Mouse (Mus musculus): Measurements from ENCODE around the gene Rrp12. TPM values are rescaled to one million over a fixed set of nuclear protein-coding genes. Genes with fewer than 3 reads are reported as not detected.
A peak's percentile ranks its signal among the peaks of the same experiment; 100 is the strongest.

Gene Rrp12
- polyA plus RNA-seq, 1 experiment from 2014 or later = 21.0 TPM

- H3K4me3 ChIP-seq (replicated peaks; ENCODE audit: low read length) = peak overlapping the region; percentile 13; the same call in 1 of the 2 replicates
- H3K36me3 ChIP-seq (ENCODE audit: control insufficient read depth, insufficient read depth) = no peaks in the 10 kb centered on the region
- H3K9ac ChIP-seq (replicated peaks; ENCODE audit: low read depth, low read length) = no peak overlapping the region; the same call in 1 of the 2 replicates
- H3K27me3 ChIP-seq (replicated peaks; ENCODE audit: control insufficient read depth, insufficient read depth, low read length) = no peaks in the 10 kb centered on the region
- no peaks in the 10 kb centered on the region for H3K9me3 ChIP-seq (ENCODE audit: control insufficient read depth, low read length)
- ATAC-seq = peak; percentile 91
- H3K27ac ChIP-seq (ENCODE audit: low read length) = peak overlapping the region; percentile 80
- H3K4me1 ChIP-seq (replicated peaks; ENCODE audit: control insufficient read depth, insufficient read depth, low read length) = peaks cover 41% of the 10 kb centered on the region
- peak overlapping the region; percentile 47 for H3K4me2 ChIP-seq (ENCODE audit: low read length)
- 0% methylated on average over 6 of the region's 6 CpGs for WGBS
Measured at GRCm38 (mm10) chr19:41835816-41836215, 60.2 kb downstream of the Rrp12 start.

DNA sequence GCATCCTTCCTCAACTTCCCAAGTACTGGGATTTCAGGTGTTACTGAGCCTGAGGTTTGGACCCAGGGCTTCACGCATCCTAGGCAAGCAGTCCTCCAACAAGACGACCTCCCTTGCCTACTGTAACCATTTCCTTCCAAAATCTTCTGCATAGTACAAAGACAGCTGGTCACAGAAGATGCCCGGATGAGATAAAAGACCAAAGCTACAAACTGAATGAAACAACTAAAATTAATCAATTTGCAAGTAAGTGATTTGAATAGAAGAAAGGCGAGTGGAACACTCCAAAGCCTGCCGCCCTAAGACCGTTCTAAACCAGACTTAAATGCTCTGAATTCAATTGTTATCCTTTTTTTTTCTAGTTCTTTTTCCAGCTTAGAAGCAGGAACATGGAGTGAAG, 60.6 kb downstream of the Rrp12 start:
- 26% methylated on average over 6 of the region's 6 CpGs for WGBS
- H3K9me3 ChIP-seq (ENCODE audit: control insufficient read depth, low read length) = no peaks in the 10 kb centered on the region
- H3K27ac ChIP-seq (ENCODE audit: low read length) = peak overlapping the region; percentile 60; the same call in 1 of the 2 replicates
- ATAC-seq = no peak
- no peak overlapping the region for H3K9ac ChIP-seq (replicated peaks; ENCODE audit: low read depth, low read length)
- H3K36me3 ChIP-seq (ENCODE audit: control insufficient read depth, insufficient read depth) = no peaks in the 10 kb centered on the region
- H3K4me3 ChIP-seq (replicated peaks; ENCODE audit: low read length) = no peak overlapping the region
- peak overlapping the region; percentile 47 for H3K4me2 ChIP-seq (ENCODE audit: low read length)
- peaks cover 43% of the 10 kb centered on the region for H3K4me1 ChIP-seq (replicated peaks; ENCODE audit: control insufficient read depth, insufficient read depth, low read length)
- H3K27me3 ChIP-seq (replicated peaks; ENCODE audit: control insufficient read depth, insufficient read depth, low read length) = no peaks in the 10 kb centered on the region

GRCm38 (mm10) chr19:41832501-41833201, 63.3 kb downstream of the Rrp12 start:
- Histone ChIP-seq H3K9me3 (ENCODE audit: control insufficient read depth, low read length) (no peaks in the 10 kb centered on the region), H3K27me3 (replicated peaks; ENCODE audit: control insufficient read depth, insufficient read depth, low read length) (no peaks in the 10 kb centered on the region), H3K36me3 (ENCODE audit: control insufficient read depth, insufficient read depth) (no peaks in the 10 kb centered on the region), H3K4me3 (replicated peaks; ENCODE audit: low read length) (peak overlapping the region; percentile 79), H3K4me2 (ENCODE audit: low read length) (peak overlapping the region; percentile 82), H3K27ac (ENCODE audit: low read length) (peak overlapping the region; percentile 82), H3K4me1 (replicated peaks; ENCODE audit: control insufficient read depth, insufficient read depth, low read length) (peaks cover 45% of the 10 kb centered on the region), H3K9ac (replicated peaks; ENCODE audit: low read depth, low read length) (peak overlapping the region; percentile 81)
- 41% methylated on average over 13 of the region's 13 CpGs for WGBS
- ATAC-seq = no peak

DNA sequence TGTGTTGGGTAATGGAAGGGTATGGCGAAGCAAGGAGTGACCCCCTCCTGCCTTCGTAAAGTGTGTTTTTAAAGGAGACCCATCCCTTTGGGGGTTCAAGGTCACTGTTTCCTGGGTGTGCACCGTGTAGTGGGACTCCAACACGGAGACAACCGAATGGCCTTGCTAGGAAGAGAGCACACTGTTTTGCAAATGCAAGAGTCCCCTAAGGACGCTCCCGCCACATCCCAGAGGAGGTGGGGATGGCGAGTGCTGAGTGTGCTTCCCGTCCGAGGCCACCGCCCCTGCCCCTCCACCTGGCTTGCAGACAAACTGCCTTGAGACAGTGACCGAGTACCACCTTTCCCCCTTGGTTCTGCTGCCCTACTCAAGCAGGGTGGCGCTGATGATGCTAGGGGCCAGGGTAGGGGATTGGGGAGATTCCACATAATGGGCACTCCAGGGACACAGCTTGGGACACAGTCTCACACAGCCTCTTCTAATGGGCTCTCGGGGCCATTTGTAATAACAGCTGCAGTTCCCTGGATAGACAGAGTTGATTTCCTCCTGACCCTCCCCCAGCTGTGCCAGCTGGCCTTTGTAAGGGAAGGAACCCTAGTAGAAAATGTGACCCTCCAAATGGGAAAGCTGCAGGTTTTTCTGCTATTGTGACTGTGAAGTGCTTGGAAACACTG, 64.1 kb downstream of the Rrp12 start:
- H3K4me1 ChIP-seq (replicated peaks; ENCODE audit: control insufficient read depth, insufficient read depth, low read length) = peaks cover 45% of the 10 kb centered on the region
- H3K9me3 ChIP-seq (ENCODE audit: control insufficient read depth, low read length) = no peaks in the 10 kb centered on the region
- 7% methylated on average over 14 of the region's 14 CpGs for WGBS
- H3K27ac ChIP-seq (ENCODE audit: low read length) = peak overlapping the region; percentile 82
- ATAC-seq = no peak
- H3K9ac ChIP-seq (replicated peaks; ENCODE audit: low read depth, low read length) = peak overlapping the region; percentile 81
- peak overlapping the region; percentile 79 for H3K4me3 ChIP-seq (replicated peaks; ENCODE audit: low read length)
- peak overlapping the region; percentile 82 for H3K4me2 ChIP-seq (ENCODE audit: low read length)
- H3K36me3 ChIP-seq (ENCODE audit: control insufficient read depth, insufficient read depth) = no peaks in the 10 kb centered on the region
- H3K27me3 ChIP-seq (replicated peaks; ENCODE audit: control insufficient read depth, insufficient read depth, low read length) = no peaks in the 10 kb centered on the region

GRCm38 (mm10) chr19:41831101-41831570, 64.8 kb downstream of the Rrp12 start:
- Histone ChIP-seq H3K4me3 (replicated peaks; ENCODE audit: low read length) (peak overlapping the region; percentile 79), H3K36me3 (ENCODE audit: control insufficient read depth, insufficient read depth) (no peaks in the 10 kb centered on the region), H3K27ac (ENCODE audit: low read length) (peak overlapping the region; percentile 98), H3K27me3 (replicated peaks; ENCODE audit: control insufficient read depth, insufficient read depth, low read length) (no peaks in the 10 kb centered on the region), H3K9me3 (ENCODE audit: control insufficient read depth, low read length) (no peaks in the 10 kb centered on the region), H3K9ac (replicated peaks; ENCODE audit: low read depth, low read length) (peak overlapping the region; percentile 81), H3K4me1 (replicated peaks; ENCODE audit: control insufficient read depth, insufficient read depth, low read length) (peaks cover 41% of the 10 kb centered on the region), H3K4me2 (ENCODE audit: low read length) (peak overlapping the region; percentile 82)
- WGBS = under 1% methylated on average over 19 of the region's 19 CpGs
- no peak for ATAC-seq

GRCm38 (mm10) chr19:41830106-41831031, 65.6 kb downstream of the Rrp12 start:
- Histone ChIP-seq H3K9me3 (ENCODE audit: control insufficient read depth, low read length) (no peaks in the 10 kb centered on the region), H3K27me3 (replicated peaks; ENCODE audit: control insufficient read depth, insufficient read depth, low read length) (no peaks in the 10 kb centered on the region), H3K36me3 (ENCODE audit: control insufficient read depth, insufficient read depth) (no peaks in the 10 kb centered on the region), H3K4me1 (replicated peaks; ENCODE audit: control insufficient read depth, insufficient read depth, low read length) (peaks cover 34% of the 10 kb centered on the region), H3K9ac (replicated peaks; ENCODE audit: low read depth, low read length) (peak overlapping the region; percentile 81), H3K4me3 (replicated peaks; ENCODE audit: low read length) (peak overlapping the region; percentile 79), H3K4me2 (ENCODE audit: low read length) (peak overlapping the region; percentile 82), H3K27ac (ENCODE audit: low read length) (peak overlapping the region; percentile 98)
- peak; percentile 57 for ATAC-seq
- under 1% methylated on average over 103 of the region's 112 CpGs for WGBS

DNA sequence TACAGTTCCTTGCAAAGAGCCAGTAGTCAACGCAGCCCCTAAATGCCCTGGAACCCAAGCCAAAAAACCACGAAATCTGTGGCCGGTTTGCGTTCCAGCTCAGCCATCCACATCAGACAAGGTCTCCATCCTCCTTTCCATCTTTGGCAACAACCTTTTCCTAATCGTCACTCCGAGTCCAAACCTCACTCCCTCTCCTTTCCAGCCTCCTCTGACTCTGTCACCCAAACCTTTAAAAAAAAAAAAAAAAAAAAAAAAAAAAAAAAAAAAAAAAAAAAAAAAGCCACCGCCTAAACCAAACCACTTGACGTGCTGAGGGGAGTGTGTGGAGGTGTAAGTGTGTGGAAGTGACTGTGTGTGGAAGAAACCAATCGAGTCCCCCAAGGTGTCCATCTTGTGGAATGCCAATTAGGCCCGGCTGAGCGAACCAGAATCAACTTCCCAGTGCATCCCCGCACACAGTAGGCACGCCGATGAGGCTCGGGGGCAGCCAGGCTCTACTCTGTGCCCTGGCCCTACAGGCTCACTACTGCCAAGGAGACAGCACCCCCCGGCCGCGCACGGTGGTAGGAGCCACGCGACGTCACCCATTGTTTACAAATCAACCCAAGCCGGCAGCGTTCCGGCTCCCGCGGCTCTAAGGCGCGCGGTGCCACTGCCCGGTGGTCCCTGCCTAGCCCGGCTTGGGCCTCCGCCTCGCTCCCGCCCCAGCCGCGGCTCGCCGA, 66.4 kb downstream of the Rrp12 start, which contains the start of gene Frat1:
Gene Frat1, plus strand, starts transcription at position 590 of the 725 bp plus-strand sequence.
- H3K4me2 ChIP-seq (ENCODE audit: low read length) = peak within 1 kb of the TSS; percentile 82

GRCm38 (mm10) chr19:41828941-41829340, 67.0 kb downstream of the Rrp12 start:
- WGBS = 61% methylated on average over 3 of the region's 3 CpGs

More for the DNA sequence above, 66.4 kb downstream of the Rrp12 start, which contains the start of gene Frat1:
- ATAC-seq = peak; percentile 94
- H3K36me3 ChIP-seq (ENCODE audit: control insufficient read depth, insufficient read depth) = no peaks in the 10 kb centered on the region
- H3K27ac ChIP-seq (ENCODE audit: low read length) = peak within 1 kb of the TSS; percentile 98
- H3K27me3 ChIP-seq (replicated peaks; ENCODE audit: control insufficient read depth, insufficient read depth, low read length) = no peaks in the 10 kb centered on the region
- peaks cover 29% of the 10 kb centered on the region for H3K4me1 ChIP-seq (replicated peaks; ENCODE audit: control insufficient read depth, insufficient read depth, low read length)
- H3K9ac ChIP-seq (replicated peaks; ENCODE audit: low read depth, low read length) = peak within 1 kb of the TSS; percentile 81
- under 1% methylated on average over 38 of the region's 39 CpGs for WGBS
- no peaks in the 10 kb centered on the region for H3K9me3 ChIP-seq (ENCODE audit: control insufficient read depth, low read length)
- H3K4me3 ChIP-seq (replicated peaks; ENCODE audit: low read length) = peak within 1 kb of the TSS; percentile 79

More at GRCm38 (mm10) chr19:41828941-41829340, 67.0 kb downstream of the Rrp12 start:
- H3K9me3 ChIP-seq (ENCODE audit: control insufficient read depth, low read length) = no peaks in the 10 kb centered on the region
- H3K4me3 ChIP-seq (replicated peaks; ENCODE audit: low read length) = peak overlapping the region; percentile 79
- H3K27me3 ChIP-seq (replicated peaks; ENCODE audit: control insufficient read depth, insufficient read depth, low read length) = no peaks in the 10 kb centered on the region
- peak overlapping the region; percentile 78 for H3K27ac ChIP-seq (ENCODE audit: low read length)
- H3K9ac ChIP-seq (replicated peaks; ENCODE audit: low read depth, low read length) = peak overlapping the region; percentile 56
- H3K4me1 ChIP-seq (replicated peaks; ENCODE audit: control insufficient read depth, insufficient read depth, low read length) = peaks cover 29% of the 10 kb centered on the region
- H3K4me2 ChIP-seq (ENCODE audit: low read length) = peak overlapping the region; percentile 82
- no peak for ATAC-seq
- H3K36me3 ChIP-seq (ENCODE audit: control insufficient read depth, insufficient read depth) = no peaks in the 10 kb centered on the region
